Mouse (Mus musculus) ES-CJ7 (cell line): ENCODE results near the gene Olfr525.

Experiments
- DNase-seq: peaks from one replicate; pipeline ENCODE4 v3.0.0; 2011; ENCODE audit warnings: low read depth, low spot score

Olfr525 gene

GRCm38 (mm10) chr7:140320558-140320957, at the start of gene Olfr525:
TSS of gene Olfr525 (plus strand) at chr7:140320858.
- no peak for DNase-seq

- no peak for DNase-seq
These were observed 24.9 kb upstream of the Olfr525 start for GRCm38 (mm10) chr7:140295746-140296145.

- no peak for DNase-seq
These were observed 23.8 kb upstream of the Olfr525 start for GRCm38 (mm10) chr7:140296876-140297275.

GRCm38 (mm10) chr7:140299416-140299815, 21.2 kb upstream of the Olfr525 start:
- no peak for DNase-seq

- DNase-seq, result no peak
These were observed 735 bp upstream of the Olfr525 start for GRCm38 (mm10) chr7:140319861-140320385.

DNA sequence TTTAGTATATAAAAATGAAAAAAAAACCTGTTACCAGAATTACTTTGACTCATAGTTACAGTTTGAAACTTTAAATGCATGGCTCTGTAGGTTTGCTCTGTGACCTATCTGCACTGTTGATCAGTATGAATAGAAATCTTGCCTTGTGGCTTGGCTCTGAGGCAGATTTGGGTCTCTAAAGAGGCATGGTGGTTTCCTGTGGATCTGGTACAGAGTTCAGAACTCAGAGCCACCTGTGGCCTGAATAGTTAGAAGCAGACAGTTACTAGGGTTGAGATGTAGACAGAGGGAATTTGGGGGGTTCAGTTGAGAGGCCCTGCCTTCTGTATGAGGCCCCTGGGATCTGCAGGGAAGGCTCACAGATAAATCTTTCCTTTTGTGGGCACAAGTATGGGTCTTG, 477 bp downstream of the Olfr525 start:
- no peak for DNase-seq

DNA sequence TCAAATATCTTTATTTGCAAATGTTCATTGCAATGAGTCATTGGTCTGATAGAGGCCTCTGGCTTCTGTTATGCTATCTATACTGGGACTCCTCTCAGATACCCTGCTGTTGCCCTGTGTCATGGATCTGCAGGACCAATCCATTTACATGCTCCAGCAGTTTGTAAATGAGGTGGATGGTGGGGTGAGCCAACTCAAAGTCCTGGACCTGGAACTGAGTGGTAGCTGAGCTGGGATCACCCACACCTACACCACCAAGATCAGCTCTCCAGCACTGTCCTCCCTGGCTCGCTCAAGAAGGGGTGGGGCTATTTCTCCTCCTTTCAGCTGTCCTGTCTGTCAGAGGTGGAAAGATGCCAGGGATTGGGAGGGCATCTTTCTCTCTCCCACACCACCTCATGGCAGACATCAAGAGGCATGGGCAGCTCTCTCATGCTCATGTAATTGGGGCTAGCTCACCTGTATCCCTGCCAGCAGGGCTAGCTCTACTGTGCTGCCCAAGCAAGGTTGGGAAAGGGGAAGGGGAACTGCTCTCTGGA, 9.2 kb downstream of the Olfr525 start:
- no peak for DNase-seq

DNA sequence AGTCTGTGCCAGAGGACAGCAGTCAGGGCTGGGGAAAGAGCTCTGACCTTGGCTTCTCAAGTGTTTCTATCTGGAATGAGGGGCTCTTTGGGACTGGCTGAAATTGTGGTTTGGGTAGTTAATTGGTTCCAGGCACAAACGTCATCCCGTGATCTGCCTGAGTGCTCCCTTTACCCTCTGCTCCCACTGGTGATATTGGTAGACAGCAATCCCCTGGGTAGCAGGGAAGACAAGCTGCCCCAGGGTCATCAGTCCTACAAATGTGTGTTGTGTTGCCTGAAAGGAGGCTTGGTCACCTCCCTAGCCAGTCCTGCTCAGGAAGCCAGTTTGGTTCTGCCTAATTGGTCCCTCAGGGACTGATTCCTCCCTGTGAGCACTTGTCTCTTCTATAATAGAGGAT, 13.1 kb downstream of the Olfr525 start, which contains the start of gene Olfr527:
Gene Olfr527 (plus strand): TSS at position 301 of the 400 bp plus-strand sequence.
- DNase-seq, result no peak

DNA sequence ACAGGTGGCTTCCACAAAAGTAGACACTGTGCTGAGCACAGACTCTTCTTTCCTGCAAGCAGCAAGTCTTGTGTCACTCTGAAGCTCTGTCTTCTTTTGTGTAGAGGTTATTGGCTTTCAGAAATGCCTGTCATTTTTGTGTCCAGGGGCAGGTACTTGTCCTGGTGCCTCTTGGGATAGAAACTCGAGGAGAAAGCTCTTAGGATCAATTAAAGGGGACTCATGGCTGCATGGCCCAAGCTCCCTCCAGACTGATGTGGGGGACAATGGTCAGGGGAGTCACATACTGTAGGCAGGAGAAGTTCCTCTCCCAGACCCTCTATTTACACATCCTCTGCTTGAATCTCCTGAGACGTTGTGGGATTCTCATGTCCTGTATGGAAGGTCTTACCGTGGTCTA, 40.9 kb downstream of the Olfr525 start, which contains the start of gene Olfr60:
Gene Olfr60 (minus strand): TSS at position 101 of the 400 bp plus-strand sequence.
- no peak for DNase-seq

DNA sequence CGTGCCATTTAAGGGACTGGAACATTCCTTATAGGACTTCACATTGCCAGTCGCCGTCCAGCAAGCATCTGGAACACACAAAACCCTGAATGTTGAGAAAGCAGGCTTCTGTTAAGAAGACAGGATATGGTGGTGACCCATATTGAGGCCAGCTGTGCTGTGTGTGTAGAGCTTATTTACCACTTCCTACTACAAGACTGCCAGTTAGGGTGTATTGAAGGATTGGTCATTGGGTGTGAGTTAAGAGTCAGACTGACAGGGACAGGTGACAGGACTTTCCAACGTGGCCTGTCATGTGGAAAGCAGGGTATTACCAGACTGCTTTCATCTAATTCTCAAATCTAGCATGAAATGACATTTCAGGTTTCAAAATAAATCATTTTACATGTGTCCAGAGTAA, 53.6 kb downstream of the Olfr525 start:
- DNase-seq, result no peak

DNA sequence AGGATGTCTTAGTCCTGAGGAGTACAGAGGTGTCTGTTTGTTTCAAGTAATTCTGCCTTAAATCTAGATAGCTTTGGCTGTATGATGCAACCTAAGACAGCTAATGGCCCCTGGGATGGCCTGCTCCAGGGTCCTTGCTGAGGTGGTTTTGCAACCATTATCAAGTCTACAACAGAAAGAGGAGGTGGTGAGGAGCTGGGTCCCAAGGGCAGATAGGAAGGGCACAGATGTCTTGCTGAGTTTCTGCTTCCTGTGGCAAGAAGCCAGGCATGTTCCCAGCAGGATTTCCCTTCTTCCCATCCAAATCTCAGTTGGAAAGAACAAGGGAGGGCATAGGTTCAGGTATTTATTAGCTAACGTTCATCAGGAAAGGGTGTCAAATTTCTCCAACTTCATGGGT, 55.6 kb downstream of the Olfr525 start, which contains the start of gene Olfr530:
Gene Olfr530 (minus strand): TSS at position 101 of the 400 bp plus-strand sequence.
- DNase-seq, result no peak

- DNase-seq, result no peak
These were observed 56.3 kb downstream of the Olfr525 start for GRCm38 (mm10) chr7:140376911-140377310.
